ENCODE assay signal across 21 mouse cellular contexts in the genomic region with DNA sequence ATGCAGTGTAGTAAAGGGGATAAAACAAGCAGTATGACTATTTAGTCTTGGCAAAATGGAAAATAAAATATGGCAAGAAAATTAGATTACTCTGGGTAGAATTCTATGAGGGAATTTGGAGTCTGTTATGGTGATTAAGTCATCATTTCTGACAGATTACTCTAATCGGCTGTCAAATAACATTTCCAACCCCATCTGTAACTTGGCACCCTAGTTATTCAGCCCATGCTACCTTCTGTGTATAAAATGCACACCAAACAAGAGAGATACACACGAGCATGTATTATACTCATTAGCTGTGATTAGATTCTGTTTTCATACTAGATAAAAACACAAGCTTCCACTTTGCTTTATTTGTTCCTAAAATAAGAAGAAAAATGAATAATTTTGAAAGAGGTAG.
A peak's percentile ranks its signal among the peaks of the same experiment; 100 is the strongest.
DNase-seq lines count a peak whose midpoint lies in the region; ATAC-seq and TF ChIP-seq lines count a peak whose summit lies in the region.
"Had no signal": no experiment of that assay in that cellular context is flagged by ENCODE, and none has a peak within 500 bp of the region (broad histone marks: within the 10 kb centered on the region; RNA-seq: fewer than 3 reads in every experiment).

No protein-coding gene starts in this region.

- DNase-seq in forebrain, embryonic 14.5 days (ENCODE audit: low spot score): peak; percentile 65
- no peak for DNase-seq in forebrain, embryonic 10.5 days (ENCODE audit: extremely low spot score, low spot score)
- no peak for DNase-seq in midbrain, postnatal 0 days (ENCODE audit: low spot score)
- peak; percentile 14 for DNase-seq in brain, embryonic 18.5 days (ENCODE audit: low read depth, low spot score)
- no peak for DNase-seq in forebrain, postnatal 0 days
- DNase-seq in thymus, postnatal 4 days: no peak
- DNase-seq in gastrocnemius, postnatal 25 days: no peak
- DNase-seq: adrenal gland, adult 2 months; adrenal gland, postnatal 10 days; adrenal gland, postnatal 25 days; cerebellum, adult 11 months; cerebellum, adult 18-20 months; cerebellum, adult 8-10 months; cerebellum, adult 9-11 months; cerebellum, postnatal 14 days; cerebellum, postnatal 36 days; embryo, embryonic 11 days had no signal

- H3K36me3 ChIP-seq in forebrain, embryonic 14.5 days (ENCODE audit: control insufficient read depth, insufficient read depth, low read length): no peaks in the 10 kb centered on the region
- H3K36me3 ChIP-seq in forebrain, embryonic 10.5 days (replicated peaks): no peaks in the 10 kb centered on the region
- H3K36me3 ChIP-seq in midbrain, postnatal 0 days (ENCODE audit: insufficient read depth, low read length): no peaks in the 10 kb centered on the region
- H3K36me3 ChIP-seq in midbrain, embryonic 15.5 days (replicated peaks): no peaks in the 10 kb centered on the region
- no peaks in the 10 kb centered on the region for H3K36me3 ChIP-seq in forebrain, postnatal 0 days (ENCODE audit: insufficient read depth)
- H3K36me3 ChIP-seq: embryonic facial prominence, embryonic 13.5 days; embryonic facial prominence, embryonic 15.5 days had no signal

- ATAC-seq in forebrain, embryonic 14.5 days: peak; percentile 32; the same call in 1 of the 2 replicates
- no peak for ATAC-seq in midbrain, postnatal 0 days (ENCODE audit: low FRiP score)
- no peak for ATAC-seq in midbrain, embryonic 15.5 days (replicated peaks)
- ATAC-seq in forebrain, postnatal 0 days: no peak

- H3K4me2 ChIP-seq in forebrain, embryonic 14.5 days (ENCODE audit: low read length): no peak overlapping the region
- H3K4me2 ChIP-seq in midbrain, postnatal 0 days (ENCODE audit: low read depth, low read length, poor library complexity, severe bottlenecking): no peak overlapping the region
- H3K4me2 ChIP-seq in midbrain, embryonic 15.5 days: no peak overlapping the region
- no peak overlapping the region for H3K4me2 ChIP-seq in forebrain, postnatal 0 days (ENCODE audit: low read depth)
- H3K4me2 ChIP-seq: embryonic facial prominence, embryonic 13.5 days; embryonic facial prominence, embryonic 15.5 days had no signal

- TF ChIP-seq CTCF in midbrain, postnatal 0 days (IDR thresholded peaks at IDR 0.05): no peak
- no peak for TF ChIP-seq CTCF in forebrain, postnatal 0 days (IDR thresholded peaks at IDR 0.05; ENCODE audit: low read depth)

- no peak overlapping the region for H3K4me3 ChIP-seq in forebrain, embryonic 14.5 days (ENCODE audit: low read depth, low read length)
- H3K4me3 ChIP-seq in forebrain, embryonic 10.5 days: no peak overlapping the region
- H3K4me3 ChIP-seq in midbrain, postnatal 0 days (ENCODE audit: low read depth, low read length): no peak overlapping the region
- H3K4me3 ChIP-seq in midbrain, embryonic 15.5 days: no peak overlapping the region
- no peak overlapping the region for H3K4me3 ChIP-seq in forebrain, postnatal 0 days (ENCODE audit: low read depth, low read length)
- H3K4me3 ChIP-seq: embryonic facial prominence, embryonic 13.5 days; embryonic facial prominence, embryonic 15.5 days; erythroblast, embryonic 14.5 days had no signal

- peaks cover 2% of the 10 kb centered on the region; the same call in 1 of the 2 replicates for H3K4me1 ChIP-seq in forebrain, embryonic 14.5 days (ENCODE audit: control insufficient read depth, insufficient read depth, low read length)
- H3K4me1 ChIP-seq in forebrain, embryonic 10.5 days: no peaks in the 10 kb centered on the region
- no peaks in the 10 kb centered on the region for H3K4me1 ChIP-seq in midbrain, postnatal 0 days (ENCODE audit: insufficient read depth, low read length)
- no peaks in the 10 kb centered on the region for H3K4me1 ChIP-seq in midbrain, embryonic 15.5 days
- no peaks in the 10 kb centered on the region; the same call in 1 of the 2 replicates for H3K4me1 ChIP-seq in forebrain, postnatal 0 days (ENCODE audit: insufficient read depth)
- H3K4me1 ChIP-seq: embryonic facial prominence, embryonic 13.5 days; embryonic facial prominence, embryonic 15.5 days had no signal

- H3K27ac ChIP-seq in forebrain, embryonic 14.5 days (ENCODE audit: low read depth, low read length): peak overlapping the region; percentile 33; the same call in 1 of the 2 replicates
- H3K27ac ChIP-seq in forebrain, embryonic 10.5 days: no peak overlapping the region
- H3K27ac ChIP-seq in midbrain, postnatal 0 days (ENCODE audit: low read depth, low read length): 0 out of 2 replicates have a peak overlapping the region, but pooled peaks have one; percentile 18
- no peak overlapping the region for H3K27ac ChIP-seq in midbrain, embryonic 15.5 days
- 0 out of 2 replicates have a peak overlapping the region, but pooled peaks have one; percentile 1 for H3K27ac ChIP-seq in forebrain, postnatal 0 days (ENCODE audit: low read depth, low read length)
- H3K27ac ChIP-seq: embryonic facial prominence, embryonic 13.5 days; embryonic facial prominence, embryonic 15.5 days had no signal

- H3K27me3 ChIP-seq in forebrain, embryonic 14.5 days (replicated peaks; ENCODE audit: control insufficient read depth, insufficient read depth, low read length): no peaks in the 10 kb centered on the region
- H3K27me3 ChIP-seq in forebrain, embryonic 10.5 days (ENCODE audit: poor library complexity, severe bottlenecking): no peaks in the 10 kb centered on the region
- H3K27me3 ChIP-seq in midbrain, postnatal 0 days (ENCODE audit: insufficient read depth, low read length): no peaks in the 10 kb centered on the region
- no peaks in the 10 kb centered on the region for H3K27me3 ChIP-seq in midbrain, embryonic 15.5 days (replicated peaks)
- no peaks in the 10 kb centered on the region for H3K27me3 ChIP-seq in forebrain, postnatal 0 days (ENCODE audit: insufficient read depth, low read length)
- H3K27me3 ChIP-seq: embryonic facial prominence, embryonic 13.5 days; embryonic facial prominence, embryonic 15.5 days had no signal

- H3K9me3 ChIP-seq in forebrain, embryonic 14.5 days (replicated peaks; ENCODE audit: control insufficient read depth, low read length): no peaks in the 10 kb centered on the region
- H3K9me3 ChIP-seq in forebrain, embryonic 10.5 days: no peaks in the 10 kb centered on the region
- no peaks in the 10 kb centered on the region for H3K9me3 ChIP-seq in midbrain, postnatal 0 days (ENCODE audit: low read length)
- H3K9me3 ChIP-seq in midbrain, embryonic 15.5 days: no peaks in the 10 kb centered on the region
- H3K9me3 ChIP-seq in forebrain, postnatal 0 days (ENCODE audit: low read length): no peaks in the 10 kb centered on the region
- H3K9me3 ChIP-seq: embryonic facial prominence, embryonic 13.5 days; embryonic facial prominence, embryonic 15.5 days had no signal

- WGBS in forebrain, embryonic 14.5 days: 55% methylated on average over 2 of the region's 2 CpGs
- 92% methylated on average over 2 of the region's 2 CpGs for WGBS in forebrain, embryonic 10.5 days
- 57% methylated on average over 2 of the region's 2 CpGs for WGBS in midbrain, postnatal 0 days
- WGBS in midbrain, embryonic 15.5 days: 55% methylated on average over 2 of the region's 2 CpGs
- 32% methylated on average over 2 of the region's 2 CpGs for WGBS in forebrain, postnatal 0 days

- H3K9ac ChIP-seq in forebrain, embryonic 14.5 days (ENCODE audit: low read length): no peak overlapping the region
- no peak overlapping the region for H3K9ac ChIP-seq in midbrain, postnatal 0 days (replicated peaks; ENCODE audit: low read length, poor library complexity, severe bottlenecking)
- no peak overlapping the region for H3K9ac ChIP-seq in midbrain, embryonic 15.5 days
- no peak overlapping the region for H3K9ac ChIP-seq in forebrain, postnatal 0 days
- H3K9ac ChIP-seq: embryonic facial prominence, embryonic 13.5 days; embryonic facial prominence, embryonic 15.5 days had no signal

Comparison
In these comparisons a context has a peak if more than half of its experiments do, and no peak if none do; other contexts are left out.
1. DNase-seq: peak in forebrain, embryonic 14.5 days (single experiment) and brain, embryonic 18.5 days (single experiment); none in forebrain, embryonic 10.5 days (single experiment), midbrain, postnatal 0 days (single experiment), forebrain, postnatal 0 days (single experiment), thymus, postnatal 4 days (single experiment) and gastrocnemius, postnatal 25 days (single experiment).
2. H3K27ac ChIP-seq: peak in forebrain, embryonic 14.5 days (single experiment), midbrain, postnatal 0 days (single experiment) and forebrain, postnatal 0 days (single experiment); none in forebrain, embryonic 10.5 days (single experiment) and midbrain, embryonic 15.5 days (single experiment).